In the genomic region with DNA sequence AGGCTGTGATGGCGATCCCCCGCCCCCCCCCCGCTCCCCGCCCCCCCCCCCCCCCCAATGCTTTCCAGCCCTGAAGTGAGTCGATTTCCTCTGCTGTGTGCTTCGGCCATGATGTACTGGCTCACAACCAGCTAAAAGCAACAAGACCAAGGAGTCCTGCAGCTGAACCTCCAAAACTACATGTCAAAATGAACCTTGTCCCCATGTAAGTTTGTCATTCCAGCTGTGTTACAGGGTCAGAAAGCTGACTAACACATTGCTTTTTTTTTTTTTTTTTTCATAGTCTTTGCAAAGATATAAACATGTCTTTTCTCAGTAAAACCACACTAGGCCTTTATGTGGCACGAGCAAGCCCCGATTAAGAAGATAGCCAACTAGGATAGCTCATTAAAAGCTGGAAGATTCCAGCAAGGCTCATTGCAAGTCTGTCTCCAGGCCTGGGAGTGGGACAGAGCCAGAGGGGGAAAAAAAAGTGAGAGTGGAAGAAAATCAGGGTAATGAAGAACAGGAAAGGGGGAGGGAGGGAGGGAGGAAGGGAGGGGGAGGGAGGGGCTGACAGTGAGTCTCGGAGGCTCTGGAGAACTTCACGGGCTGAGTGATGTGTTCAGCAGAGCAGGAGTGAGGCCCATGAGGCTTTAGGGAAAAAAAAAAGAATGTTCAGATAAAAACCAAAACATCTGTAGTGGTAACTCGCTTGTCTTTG, we compare ENCODE assay signal across 8 mouse cellular contexts. TPM values are rescaled to one million over a fixed set of nuclear protein-coding genes. Genes with fewer than 3 reads are reported as not detected.
DNase-seq lines count a peak whose midpoint lies in the region; ATAC-seq lines count a peak whose summit lies in the region.

No protein-coding gene starts in this region.

- 5% methylated on average over 11 of the region's 11 CpGs for WGBS in kidney, embryonic 14.5 days
- 1% methylated on average over 11 of the region's 11 CpGs for WGBS in embryonic facial prominence, embryonic 12.5 days

- H3K4me1 ChIP-seq in kidney, embryonic 14.5 days (ENCODE audit: control insufficient read depth, insufficient read depth, low read length): peaks cover 10% of the 10 kb centered on the region
- H3K4me1 ChIP-seq in embryonic facial prominence, embryonic 12.5 days: peaks cover 51% of the 10 kb centered on the region

- no peaks in the 10 kb centered on the region for H3K36me3 ChIP-seq in kidney, embryonic 14.5 days (ENCODE audit: control insufficient read depth, insufficient read depth, low read length)
- no peaks in the 10 kb centered on the region for H3K36me3 ChIP-seq in embryonic facial prominence, embryonic 12.5 days

- H3K4me2 ChIP-seq in kidney, embryonic 14.5 days (replicated peaks; ENCODE audit: low read depth, low read length): no peak overlapping the region
- peak overlapping the region; percentile 21; the same call in 1 of the 2 replicates for H3K4me2 ChIP-seq in embryonic facial prominence, embryonic 12.5 days (replicated peaks)

- H3K27ac ChIP-seq in kidney, embryonic 14.5 days (ENCODE audit: low read depth, low read length): peak overlapping the region; percentile 96
- H3K27ac ChIP-seq in embryonic facial prominence, embryonic 12.5 days: peak overlapping the region; percentile 99

- H3K4me3 ChIP-seq in kidney, embryonic 14.5 days (ENCODE audit: low read length): no peak overlapping the region
- H3K4me3 ChIP-seq in embryonic facial prominence, embryonic 12.5 days: no peak overlapping the region

- ATAC-seq in kidney, embryonic 14.5 days (ENCODE audit: low FRiP score, low TSS enrichment): peak; percentile 72
- ATAC-seq in embryonic facial prominence, embryonic 12.5 days (ENCODE audit: insufficient number of reproducible peaks, insufficient read depth, low FRiP score, low TSS enrichment): peak; percentile 65

- no peaks in the 10 kb centered on the region for H3K9me3 ChIP-seq in kidney, embryonic 14.5 days (ENCODE audit: control insufficient read depth, low read length)
- no peaks in the 10 kb centered on the region for H3K9me3 ChIP-seq in embryonic facial prominence, embryonic 12.5 days

- H3K27me3 ChIP-seq in kidney, embryonic 14.5 days (ENCODE audit: control insufficient read depth, insufficient read depth, low read length): no peaks in the 10 kb centered on the region
- no peaks in the 10 kb centered on the region for H3K27me3 ChIP-seq in embryonic facial prominence, embryonic 12.5 days

- DNase-seq in kidney, adult 11 months: no peak
- peak; percentile 42 for DNase-seq in heart, postnatal 4 days
- DNase-seq in lung, postnatal 14 days: peak; percentile 32
- DNase-seq in layer of hippocampus, adult 18-20 months (ENCODE audit: low spot score in 2 of 2): no peak
- no peak for DNase-seq in urinary bladder, postnatal 36 days (ENCODE audit: low spot score in 2 of 2)
- DNase-seq in adrenal gland, postnatal 36 days: no peak

- H3K9ac ChIP-seq in kidney, embryonic 14.5 days (ENCODE audit: low read depth, low read length): peak overlapping the region; percentile 49; the same call in 1 of the 2 replicates
- H3K9ac ChIP-seq in embryonic facial prominence, embryonic 12.5 days: no peak overlapping the region; the same call in 1 of the 2 replicates

RNA-seq across cellular contexts. Expression of a gene that starts 19.5 kb away (rescaled TPM):
- polyA plus RNA-seq in kidney, embryonic 14.5 days (2014; fragmentation: Nextera tagmentation; extraction: Ambion mirVana): 7.1 and 8.4 TPM in 2 replicates
- polyA plus RNA-seq in embryonic facial prominence, embryonic 12.5 days (2016; fragmentation: Nextera tagmentation; extraction: Ambion mirVana): 10.8 and 13.5 TPM in 2 replicates
- 10 to 100 TPM; 44.6 to 51.4 TPM for total RNA-seq in heart, postnatal 4 days (2021)
- 1 to 10 TPM; 7.7 to 8.1 TPM for total RNA-seq in layer of hippocampus, adult 18-20 months (2021)
- total RNA-seq in adrenal gland, postnatal 36 days (2021): 10 to 100 TPM; 46.6 to 59.1 TPM

Comparison
In these comparisons a context has a peak if more than half of its experiments do, and no peak if none do; other contexts are left out.
1. DNase-seq: peak in heart, postnatal 4 days (single experiment) and lung, postnatal 14 days (single experiment); none in kidney, adult 11 months (single experiment), layer of hippocampus, adult 18-20 months (0 of 2), urinary bladder, postnatal 36 days (0 of 2) and adrenal gland, postnatal 36 days (0 of 2).
2. RNA of a gene that starts 19.5 kb away (total RNA-seq): 46.6 to 59.1 TPM in adrenal gland, postnatal 36 days and 44.6 to 51.4 TPM in heart, postnatal 4 days; 7.7 to 8.1 TPM in layer of hippocampus, adult 18-20 months; every median in the first group is over 4 times any median in the second.